Mouse (Mus musculus) brain, adult 2 months (tissue): ENCODE data around the gene Cog5.
A peak's percentile ranks its signal among the peaks of the same experiment; 100 is the strongest.

Experiments used
- DNase-seq: peaks from one replicate; pipeline ENCODE4 v3.0.0; 2011; ENCODE audit warnings: low read depth, low spot score

Gene Cog5

DNA sequence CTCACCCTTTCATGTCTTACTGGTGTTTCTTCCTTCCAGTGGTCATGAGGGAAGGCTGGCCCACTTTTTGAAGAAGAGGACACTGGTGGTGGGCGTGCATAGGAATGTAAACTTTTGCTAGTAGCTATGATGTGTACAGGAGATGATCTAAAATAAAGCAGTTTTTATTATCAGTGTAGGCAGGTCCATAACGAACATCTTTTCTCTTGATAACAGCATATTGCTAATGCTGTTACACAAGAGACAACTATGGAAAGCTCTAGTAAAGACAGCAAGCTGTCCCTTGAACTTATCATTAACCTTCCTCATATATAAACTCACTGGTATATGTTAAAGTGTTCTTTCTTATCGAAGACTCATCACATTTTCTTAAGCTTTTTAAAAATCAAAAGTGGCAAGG is 282.9 kb downstream of the Cog5 start:
- DNase-seq = no peak

DNA sequence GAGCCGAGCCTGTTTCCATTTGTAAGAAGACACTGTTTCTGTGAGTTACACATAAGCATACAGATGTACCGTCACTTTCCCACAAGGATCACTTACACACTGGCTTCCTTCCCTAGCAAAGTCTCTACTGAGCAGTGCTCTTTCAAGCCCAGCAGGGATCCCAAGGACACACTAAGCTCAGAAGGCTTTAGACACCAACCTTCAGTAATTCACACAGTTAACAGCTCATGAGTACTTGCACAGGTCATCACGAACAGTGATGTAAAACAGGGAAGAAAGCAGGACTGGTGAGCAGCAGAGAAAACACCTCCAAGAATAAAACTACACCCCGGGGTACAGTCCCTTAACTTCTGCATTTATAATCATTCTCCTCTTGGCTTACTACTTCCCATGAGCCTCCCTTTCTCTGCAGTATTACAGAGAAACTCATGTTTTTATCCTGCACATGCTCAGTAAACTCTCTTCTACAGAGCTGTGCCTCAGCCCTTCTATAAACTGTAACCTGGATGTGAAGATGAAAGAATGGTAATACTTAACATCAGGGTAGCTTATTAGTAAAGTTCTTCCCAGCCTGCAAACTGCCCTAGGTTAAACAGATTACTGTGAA is 283.8 kb downstream of the Cog5 start:
- no peak for DNase-seq

DNA sequence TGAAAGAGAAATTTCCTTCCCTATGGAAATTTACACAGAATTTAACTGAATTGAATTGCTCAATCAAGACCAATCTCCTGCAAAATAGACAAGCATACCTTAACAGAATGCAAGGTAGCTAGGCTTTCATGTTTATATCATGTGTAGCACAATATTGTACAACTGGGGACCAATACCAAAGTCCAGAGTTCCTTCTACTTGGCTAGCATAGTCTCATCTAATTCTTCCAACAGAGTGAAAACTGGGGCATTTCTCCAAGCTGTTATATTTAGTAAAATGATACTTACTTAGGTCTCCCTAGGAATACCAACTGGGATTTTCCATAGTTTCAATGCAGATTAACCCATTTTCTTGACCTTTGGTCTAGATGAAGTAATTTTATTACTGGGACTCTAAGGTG is 284.4 kb downstream of the Cog5 start:
- no peak for DNase-seq

DNA sequence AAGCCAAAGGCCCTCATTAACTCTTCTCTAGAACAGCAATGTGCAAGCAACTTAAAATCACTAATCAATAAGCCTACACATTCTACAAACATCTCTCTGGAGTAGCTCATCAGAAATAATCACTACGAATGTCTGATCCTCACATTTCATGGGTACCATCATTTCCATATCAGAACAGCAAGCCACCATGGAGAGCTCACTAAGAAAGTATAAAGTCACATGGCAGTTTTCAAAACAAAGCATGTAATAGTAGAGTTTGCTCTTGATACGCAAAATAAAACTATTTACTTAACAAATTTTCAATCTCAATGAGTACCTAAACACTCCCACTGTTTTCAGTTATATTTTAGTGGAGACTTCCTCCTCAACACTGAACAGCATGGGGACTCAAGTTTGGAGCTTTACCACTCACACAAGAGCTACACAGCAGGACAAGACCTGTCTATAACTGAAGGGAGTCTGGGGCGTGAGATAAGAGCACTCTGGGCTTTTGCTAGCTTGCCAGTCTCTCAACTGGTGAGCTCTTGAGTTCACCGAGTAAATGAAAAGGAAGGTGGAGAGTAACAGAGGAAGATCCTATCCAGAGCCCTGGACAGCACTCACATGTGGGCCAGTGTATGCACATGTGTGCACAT is 288.5 kb downstream of the Cog5 start:
- DNase-seq = no peak

DNA sequence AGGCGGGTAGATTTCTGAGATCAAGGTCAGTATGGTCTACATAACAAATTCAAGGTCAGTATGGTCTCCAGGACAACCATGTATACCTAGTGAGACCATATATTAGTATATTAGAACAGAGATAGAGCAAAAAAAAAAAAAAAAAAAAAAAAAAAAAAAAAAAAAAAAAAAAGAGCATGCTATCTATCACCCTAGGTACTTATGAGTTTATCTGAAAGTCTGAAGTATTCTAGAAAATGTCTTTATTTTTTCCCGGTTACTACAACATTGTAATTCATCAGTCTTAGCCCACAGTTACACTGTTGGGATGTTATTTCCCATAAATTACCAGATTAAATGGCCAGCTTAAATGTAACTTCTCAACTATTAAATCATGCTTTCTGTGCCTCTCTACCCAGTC is 289.7 kb downstream of the Cog5 start:
- DNase-seq = no peak

DNA sequence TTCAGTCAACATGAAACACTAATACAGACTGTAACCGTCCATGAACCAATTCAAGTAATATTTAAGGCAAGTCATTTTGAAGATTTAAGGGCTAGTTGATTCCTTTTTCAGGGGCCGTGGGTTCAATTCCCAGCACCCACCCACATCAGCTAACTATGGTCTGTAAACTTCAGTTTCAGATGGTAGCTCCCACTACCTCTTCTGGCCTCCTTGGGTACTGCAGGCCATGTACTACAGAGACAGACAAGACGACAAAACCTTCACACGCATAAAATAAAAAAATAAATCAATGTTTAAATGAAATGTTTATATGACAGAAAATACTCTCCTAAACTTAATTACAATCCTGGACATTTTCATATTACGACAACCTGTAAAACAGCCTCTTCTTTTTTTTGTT is 292.8 kb downstream of the Cog5 start:
- DNase-seq = no peak

DNA sequence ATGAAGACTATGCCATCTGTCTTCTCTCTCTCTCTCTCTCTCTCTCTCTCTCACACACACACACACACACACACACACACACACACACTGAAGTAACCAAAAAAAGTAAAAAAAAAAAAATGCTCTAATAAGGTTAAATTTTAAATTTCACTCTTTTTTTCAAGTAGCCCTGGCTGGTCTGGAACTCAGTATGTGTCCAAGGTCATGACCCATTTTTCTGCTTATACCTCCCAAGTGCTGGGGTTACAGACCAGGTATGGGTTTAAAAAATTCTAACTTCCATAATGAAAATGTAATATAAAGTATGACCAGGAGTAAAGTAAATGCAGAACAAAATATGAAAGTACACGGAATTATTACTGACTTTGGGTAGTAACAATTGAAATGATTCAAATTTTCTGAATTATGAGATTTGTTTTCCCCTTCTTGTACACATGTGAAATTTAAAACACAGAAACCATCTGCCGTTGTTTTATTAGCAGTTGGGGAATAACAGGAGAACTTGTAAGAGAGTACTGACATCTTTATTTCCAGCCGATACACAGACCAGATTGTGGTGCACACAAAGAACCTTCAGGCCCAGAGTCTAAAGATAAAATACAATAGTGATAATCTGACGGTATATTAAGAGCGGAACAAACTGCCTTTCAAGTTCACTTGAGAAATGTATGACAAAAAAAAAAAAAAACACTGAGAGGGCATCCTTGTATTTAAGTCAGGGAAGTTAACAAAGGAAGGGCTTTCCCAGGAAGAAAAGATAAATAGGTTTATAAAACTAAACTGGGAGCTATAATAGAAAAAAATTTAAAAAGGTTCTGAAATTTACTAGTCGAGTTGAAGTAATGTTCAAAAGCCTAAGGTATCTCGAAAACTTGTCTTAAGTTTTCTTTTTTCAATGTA is 293.7 kb downstream of the Cog5 start:
- DNase-seq = no peak

DNA sequence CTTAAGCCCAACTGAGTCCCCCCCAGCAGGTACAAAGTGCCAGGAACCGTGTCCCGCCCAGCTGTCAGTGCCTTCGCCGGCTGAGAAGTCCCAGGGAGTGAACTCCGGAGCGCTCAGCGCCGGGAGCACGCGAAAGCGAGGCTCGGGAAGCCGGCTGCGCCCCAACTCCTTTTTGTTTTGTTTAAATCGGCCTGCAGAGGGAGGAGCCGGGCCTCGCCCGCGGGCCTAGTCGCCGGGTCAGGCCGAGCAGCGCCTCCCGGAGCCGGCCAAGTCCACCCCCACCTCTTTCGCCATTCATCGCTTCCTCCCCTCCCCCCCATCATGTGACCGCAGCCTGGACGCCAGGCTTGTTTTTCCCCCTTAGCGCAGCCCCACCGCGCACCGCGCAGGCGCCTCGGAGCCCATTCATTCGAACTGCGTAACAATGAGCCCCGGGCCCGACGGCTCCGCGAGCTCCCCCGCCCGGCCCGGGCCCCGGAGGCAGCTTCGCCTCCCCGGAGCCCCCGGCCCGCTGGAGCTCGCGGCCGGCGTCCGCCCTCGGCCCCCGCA is 294.6 kb downstream of the Cog5 start:
- peak; percentile 97 for DNase-seq

DNA sequence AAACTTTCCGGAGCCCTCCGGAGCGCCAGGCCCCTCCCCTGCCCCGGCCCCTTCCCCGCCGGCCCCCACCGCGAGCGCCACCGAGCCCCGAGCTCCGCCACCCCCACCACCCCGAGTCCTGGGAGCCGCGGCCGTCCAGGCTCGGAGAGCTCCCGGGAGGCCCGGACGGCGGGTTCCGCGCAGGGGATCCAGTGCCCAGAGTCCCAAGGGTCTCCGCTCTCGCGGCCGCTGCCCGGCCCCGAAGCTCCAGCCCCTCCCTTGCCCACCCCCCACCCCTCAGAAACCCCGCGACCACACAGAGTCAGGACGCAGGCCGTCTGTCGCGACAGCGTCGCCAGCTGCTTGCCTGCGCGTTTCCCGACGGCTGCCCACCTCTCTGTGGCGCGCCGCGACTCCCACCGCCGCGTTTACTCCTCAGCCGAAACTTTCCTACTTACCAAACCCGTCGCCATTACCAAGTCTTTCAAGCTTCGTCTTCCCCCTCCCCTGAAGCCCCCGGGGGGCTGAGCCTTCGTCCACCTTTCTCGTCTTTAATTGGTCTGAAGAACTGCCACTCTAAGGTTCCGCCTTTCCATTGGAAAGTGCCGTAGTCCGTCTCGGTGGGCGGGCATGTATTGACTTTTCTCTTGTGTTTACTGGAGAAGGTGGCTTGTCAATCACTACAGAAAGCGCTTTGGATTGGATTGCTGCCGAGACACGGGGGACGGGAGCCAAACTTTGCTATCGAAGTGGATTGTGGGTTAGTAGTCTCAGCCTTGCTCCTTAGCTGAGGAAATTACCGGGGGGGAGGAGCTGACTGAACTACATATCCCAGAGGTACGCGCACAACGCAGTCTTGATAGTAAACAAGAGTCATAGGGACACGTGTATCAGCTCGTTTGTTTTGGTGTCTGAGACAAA is 295.3 kb downstream of the Cog5 start, which contains the start of gene Hbp1:
Gene Hbp1 (minus strand): TSS at position 777 of the 900 bp plus-strand sequence.
- peak; percentile 100 for DNase-seq

DNA sequence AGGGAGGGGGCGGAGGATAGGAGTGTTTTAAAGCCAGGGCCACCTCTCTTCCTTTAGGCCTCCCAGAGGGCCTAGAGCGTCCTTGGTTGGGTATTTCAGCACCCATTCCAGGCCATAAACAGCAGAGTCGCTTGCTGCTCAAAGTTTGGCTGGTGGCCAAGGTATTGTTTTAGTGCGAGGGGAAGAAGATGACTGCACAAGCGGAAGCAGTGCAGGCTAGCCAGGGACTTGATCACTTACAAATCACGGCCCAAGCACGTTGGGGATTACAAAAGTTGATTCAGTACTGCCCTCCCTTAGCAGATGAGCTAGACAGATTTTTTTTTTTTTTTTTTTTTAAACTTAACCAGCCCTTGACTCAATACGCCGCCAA is 296.0 kb downstream of the Cog5 start:
- DNase-seq = no peak

DNA sequence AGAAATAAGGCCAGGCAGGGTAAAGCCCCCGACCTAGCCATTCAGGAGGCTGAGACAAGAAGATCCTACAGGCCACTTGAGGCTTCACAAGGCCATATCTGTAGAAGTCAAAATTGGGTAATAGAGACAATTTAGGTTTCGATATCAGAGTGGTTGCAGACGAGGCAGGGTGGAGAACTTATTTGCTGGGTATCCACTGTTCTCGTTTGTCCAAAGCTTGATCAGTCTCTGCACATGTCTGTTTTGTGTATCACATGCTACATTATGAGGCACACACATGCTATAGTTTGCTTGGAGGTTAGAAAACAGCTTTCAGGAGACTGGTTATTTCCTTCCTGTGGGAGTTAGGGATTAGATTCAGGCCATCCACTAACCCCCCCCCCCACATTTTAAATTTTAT is 301.2 kb downstream of the Cog5 start:
- DNase-seq = no peak

DNA sequence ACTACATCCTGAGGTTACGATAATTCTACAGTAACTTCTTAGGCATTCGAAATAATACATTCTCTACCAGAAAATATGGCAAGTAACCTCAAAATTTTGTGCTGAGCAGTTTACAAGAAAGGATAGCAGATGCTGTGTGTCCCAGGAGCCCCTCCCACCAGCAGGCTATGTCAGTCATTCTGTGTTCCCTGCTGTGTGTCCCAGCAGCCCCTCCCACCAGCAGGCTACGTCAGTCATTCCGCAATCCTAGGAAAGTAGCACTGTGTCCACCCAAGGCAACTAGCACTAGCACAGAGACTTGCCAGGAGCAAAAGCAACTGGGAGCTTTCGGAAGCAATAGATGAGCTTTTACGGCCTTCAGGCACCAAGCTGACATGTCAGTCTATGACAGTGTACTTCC is 309.4 kb downstream of the Cog5 start:
- DNase-seq = no peak

DNA sequence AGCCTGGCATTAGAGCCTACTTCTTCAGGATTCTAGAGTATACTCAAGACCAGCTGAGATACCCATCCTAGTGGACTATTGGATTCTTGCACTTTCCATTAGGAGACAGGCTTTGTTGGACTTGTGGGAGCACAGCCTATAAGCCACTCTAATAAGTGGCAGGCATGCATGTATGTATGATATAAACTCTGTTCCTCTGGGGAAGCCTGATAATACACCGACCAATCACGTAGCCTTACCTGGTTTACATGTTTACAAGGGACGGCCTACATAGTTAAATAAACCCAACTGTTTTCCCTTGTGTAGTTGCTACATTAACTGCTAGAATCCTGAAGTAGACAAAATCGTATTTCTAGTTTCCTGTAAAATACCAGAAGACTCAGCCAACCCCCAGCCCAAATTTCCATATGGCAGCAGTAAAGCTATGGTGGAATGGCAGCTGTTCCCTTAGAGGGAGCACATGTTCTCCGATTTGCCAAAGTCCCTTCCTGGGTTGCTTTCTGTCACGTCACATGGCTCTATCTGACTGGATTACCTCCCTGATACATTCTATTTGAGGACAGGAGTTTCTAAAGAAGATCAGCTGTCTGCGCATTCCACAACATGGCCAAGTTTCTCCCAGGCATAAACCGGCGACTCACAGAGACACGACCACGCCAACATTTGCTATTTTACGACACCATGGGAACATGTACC is 311.0 kb downstream of the Cog5 start:
- peak; percentile 63 for DNase-seq

DNA sequence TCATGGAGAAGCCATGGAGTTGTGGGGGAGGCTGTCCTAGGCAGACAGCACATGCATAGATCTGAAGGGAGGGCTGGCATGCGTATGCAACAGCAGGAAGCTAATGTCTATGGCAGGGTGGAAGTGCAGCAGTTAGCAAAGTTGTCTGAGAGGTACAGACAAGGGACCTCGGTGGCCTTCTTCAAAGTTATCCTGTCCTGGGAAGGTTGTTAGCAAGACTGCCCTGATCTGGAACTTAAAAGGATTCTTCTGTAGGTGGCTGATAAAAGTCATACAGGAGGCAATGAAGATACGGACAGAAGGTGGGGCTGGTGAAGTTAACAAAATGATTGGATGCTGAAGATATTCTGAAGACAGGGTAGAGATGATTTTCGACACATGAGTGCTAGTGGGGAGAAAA is 311.7 kb downstream of the Cog5 start:
- no peak for DNase-seq

DNA sequence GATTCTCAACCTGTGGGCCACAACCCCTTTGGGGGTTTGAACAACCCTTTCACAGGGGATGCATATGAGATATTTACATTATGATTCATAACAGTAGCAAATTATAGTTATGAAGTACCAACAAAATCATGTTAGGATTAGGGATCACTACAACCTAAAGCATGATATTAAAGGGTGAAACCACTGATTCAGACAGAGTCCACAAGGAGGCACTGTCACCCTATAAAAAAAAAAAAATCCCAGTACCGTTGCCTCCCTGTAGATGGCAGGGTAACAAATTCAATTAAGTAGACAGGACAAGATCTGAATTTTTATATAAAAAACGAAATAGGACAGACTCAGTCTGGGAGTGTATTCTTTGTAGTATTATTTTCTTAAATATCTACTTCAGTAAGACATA is 312.9 kb downstream of the Cog5 start:
- peak; percentile 81 for DNase-seq

DNA sequence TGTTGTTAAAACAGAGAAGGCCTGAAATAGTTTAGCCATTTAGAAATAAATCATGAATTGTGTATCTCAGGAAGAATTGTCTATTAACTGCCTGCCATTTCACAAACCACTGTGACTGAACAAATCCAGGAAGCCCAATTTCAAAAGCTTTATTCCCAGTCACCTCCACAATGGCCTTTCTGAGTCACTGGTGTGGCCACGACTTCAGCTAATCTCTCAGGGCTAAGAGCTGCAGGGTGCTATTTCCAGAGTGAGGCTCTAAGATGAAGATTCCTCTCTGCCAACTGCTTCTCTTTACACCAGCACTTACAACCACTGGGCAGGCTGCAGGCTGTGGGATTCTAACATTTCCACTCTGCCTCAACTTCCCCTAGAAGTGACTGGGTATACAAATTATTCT is 314.4 kb downstream of the Cog5 start:
- DNase-seq = no peak

DNA sequence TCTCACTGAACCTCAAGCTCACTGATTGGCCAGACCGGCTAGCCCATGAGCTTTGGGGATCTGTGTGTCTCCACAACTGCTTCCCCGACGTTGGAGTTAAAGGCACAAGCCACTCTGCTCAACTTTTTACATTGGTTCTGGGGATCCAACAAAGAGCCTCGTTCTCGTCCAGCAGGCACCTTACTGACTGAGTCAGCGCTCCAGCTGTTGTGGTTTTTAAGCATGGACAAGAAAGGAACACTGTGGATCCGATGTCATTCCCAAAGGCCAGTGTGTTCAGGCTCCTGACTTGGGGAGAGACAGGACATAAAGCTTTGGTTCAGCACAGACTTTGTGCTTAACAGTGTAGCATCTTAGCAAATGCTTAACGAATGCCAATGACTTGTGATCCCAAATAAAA is 316.9 kb downstream of the Cog5 start:
- no peak for DNase-seq

DNA sequence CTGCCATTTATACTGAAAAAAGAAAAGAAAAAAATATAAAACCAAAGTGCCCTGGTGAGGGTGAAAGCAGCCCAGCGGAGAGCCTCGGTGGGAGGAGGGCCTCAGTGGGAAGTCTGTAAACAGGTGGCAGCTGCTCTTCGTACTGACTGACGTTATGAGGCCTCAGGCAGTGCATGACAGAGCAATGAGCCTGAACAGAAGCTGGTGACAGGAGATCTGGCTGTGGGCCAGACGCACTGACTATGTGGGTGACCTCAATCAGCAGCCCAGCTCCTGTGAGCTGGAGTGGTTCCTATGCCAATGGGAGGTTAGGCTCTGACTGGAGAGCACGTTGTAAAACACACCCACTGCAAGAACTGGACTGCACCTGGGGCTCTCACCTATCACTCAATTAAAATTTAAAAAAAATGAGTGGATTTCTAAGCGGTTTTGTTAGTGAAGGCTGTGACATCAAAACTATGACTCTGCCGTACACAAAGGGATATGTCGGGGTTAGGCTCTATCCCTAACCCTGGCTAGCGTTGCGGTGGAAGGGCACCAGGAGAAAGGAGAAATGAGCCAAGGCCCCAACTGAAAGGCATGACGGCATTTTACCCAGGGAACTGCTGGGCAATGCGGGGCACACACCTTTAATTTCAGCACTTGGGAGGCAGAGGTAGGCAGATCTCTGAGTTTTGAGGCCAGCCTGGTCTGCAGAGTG is 319.0 kb downstream of the Cog5 start:
- DNase-seq = peak; percentile 81

DNA sequence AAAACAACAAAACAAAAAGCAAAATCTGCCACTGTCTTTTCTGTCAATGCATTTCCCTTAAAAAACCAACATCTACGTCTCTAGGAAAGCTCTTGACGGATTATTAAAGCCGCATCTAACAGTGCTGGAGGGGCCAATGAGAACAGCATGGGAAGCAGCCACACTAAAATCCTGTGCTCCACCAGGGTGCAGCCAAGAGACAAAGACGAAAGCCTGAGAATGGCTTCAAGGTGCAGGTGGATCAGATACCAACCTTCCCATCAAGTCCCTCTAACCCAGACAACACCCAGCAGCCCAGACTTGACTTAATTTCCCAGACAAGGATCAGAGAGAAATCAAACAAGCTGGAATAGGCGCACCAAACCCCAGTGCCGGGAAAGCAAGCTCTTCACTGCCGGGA is 321.9 kb downstream of the Cog5 start:
- peak; percentile 63 for DNase-seq

DNA sequence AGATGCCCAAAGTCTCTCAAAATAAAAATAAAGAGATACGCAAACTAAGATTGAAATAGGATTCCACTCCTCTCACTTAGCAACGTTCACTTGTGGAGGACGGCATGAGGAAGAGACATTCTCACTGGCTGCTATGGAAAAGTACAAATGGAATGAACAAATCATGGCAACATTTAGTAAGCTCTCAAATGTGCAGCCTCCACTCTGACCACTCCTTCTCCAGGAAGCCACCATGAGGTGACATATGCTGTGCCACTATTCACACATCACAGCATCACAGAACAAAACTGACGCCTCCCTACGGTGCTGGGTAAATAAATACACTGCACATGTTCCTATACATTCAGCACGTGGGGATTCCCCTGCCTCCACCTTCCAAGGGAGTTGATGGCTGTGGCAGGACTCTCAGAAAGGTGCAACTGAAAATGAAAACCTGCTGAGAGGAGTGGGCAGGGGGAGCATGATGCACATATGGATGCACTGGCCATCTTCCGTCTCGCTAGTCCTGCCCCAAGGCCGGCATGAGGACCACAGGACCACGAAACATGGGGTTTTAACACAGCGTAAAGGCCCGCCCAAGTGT is 323.0 kb downstream of the Cog5 start:
- no peak for DNase-seq
